Mouse (Mus musculus) urinary bladder, postnatal 10 days (tissue): Measurements from ENCODE around the gene Amfr.
"Not testable (repeated sequence)": the region's sequence is repeated elsewhere in the genome, so short reads cannot be mapped to it uniquely, and the experiment has no call there.

Experiments
- DNase-seq: peaks from one replicate; pipeline ENCODE4 v3.0.0; 2022; ENCODE audit warnings: low spot score

Amfr gene

GRCm38 (mm10) chr8:94012013-94012951 is at the start of gene Amfr:
Amfr (minus strand) TSS chr8:94012842.
- DNase-seq = no peak

- no peak for DNase-seq
Measured at GRCm38 (mm10) chr8:94057157-94057854, 44.7 kb upstream of the Amfr start.

DNA sequence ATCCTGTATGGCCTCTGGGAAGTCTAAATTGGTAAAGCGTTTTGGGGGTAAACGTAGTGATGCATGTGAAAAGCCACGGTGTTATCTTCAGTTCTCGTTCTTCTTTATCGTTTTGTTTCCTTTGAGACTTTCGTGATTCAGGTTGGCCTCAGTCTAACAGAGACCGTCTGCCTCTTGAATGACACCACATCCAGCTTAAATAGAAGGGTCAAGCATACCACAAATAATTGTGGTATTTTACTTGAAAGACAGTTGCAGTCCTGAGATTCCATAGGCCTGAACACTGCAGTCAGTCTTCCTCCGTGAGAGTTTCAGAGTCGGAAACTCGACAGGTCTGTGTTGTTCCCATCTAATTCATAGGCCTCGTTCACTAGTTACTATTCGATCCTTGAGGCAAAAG is 40.1 kb upstream of the Amfr start:
- no peak for DNase-seq

DNA sequence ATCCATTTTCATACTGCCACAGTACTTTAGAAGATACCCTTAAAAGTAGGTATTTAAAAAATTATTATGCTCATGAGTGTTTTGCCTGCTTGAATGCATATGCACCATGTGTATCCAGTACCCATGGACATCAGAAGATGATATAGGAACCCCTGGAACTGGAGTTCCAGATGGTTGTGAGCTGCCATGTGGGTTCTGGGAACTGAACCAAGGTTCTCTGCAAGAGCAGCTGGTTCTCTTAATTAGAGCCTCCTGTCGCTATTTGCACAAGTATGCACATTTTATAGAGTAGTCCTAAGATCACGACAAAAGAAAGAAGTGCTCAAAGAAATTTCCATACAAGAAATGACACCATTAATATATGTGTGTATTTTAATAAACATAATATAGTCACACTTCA is 35.2 kb upstream of the Amfr start:
- DNase-seq = no peak

- DNase-seq = no peak
Measured at GRCm38 (mm10) chr8:94037806-94038205, 25.2 kb upstream of the Amfr start.

DNA sequence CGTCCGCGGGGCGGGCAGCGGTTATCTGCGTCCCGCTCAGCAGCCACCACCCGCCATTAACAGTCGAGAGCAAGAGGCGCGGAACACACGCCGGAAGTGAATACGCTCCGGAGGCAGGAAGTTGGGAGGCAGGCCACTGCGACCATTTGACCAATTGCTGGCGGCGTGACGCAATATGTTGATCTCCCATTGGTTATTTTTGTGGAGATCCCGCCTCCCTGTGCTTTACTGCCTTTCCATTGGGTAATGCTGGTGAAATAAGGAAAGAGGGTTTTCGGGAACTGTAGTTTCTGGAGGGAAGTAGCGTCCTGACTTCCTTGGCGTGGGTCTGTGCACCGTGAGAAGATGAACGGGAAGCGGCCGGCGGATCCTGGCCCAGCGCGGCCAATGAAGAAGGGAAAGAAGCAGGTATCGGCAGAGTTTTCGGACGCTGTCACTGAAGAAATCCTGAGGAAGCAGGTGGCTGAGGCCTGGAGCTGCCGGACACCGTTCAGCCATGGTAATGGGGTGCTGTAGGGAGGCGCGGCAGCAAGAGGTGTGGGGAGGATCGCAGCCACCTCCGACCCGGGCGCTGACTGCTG is 24.4 kb upstream of the Amfr start, which contains the start of the genes Nudt21 and Ogfod1:
Gene Nudt21 (minus strand): TSS at position 88 of the 581 bp plus-strand sequence.
Gene Ogfod1 (plus strand): TSS at position 255 of the 581 bp plus-strand sequence.
- peak; percentile 69 for DNase-seq

DNA sequence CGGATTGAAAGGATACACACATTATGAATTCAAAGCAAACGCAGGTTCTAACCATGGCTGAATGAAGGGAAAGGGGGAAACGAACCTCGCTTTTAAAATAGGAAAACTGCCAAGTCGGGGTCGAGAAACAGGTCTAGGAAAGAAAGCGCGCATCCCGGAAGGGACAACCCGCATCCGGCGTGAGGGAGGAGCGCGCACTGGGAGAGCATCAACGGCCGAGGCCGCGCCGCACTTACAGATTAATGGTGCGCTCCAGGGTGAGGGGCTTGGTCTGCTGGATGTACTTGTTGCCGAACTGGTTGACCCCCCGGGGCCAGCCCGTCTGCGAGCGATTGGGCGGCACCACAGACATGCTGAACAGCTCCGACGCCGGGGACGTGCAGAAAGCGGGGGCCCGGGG is 23.9 kb upstream of the Amfr start:
- DNase-seq = not testable (repeated sequence)

DNA sequence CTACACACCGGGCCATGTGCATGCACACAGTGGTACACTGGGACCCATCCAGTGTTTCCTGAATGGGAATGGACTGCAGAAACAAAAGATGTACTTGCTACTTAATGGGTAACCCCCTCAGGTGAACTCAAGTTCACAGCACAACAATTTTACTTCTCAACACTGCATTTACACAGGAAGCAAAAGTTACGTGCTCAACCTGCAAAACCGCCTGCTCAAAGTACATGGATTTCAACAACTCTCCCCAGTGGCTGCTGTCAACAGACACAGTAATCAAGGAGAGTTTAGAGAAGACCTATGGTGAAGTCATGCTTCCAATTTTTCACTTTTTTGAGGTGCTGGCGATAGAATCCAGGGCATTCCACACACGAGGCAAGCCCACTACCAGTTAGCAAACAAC is 22.6 kb upstream of the Amfr start:
- no peak for DNase-seq

DNA sequence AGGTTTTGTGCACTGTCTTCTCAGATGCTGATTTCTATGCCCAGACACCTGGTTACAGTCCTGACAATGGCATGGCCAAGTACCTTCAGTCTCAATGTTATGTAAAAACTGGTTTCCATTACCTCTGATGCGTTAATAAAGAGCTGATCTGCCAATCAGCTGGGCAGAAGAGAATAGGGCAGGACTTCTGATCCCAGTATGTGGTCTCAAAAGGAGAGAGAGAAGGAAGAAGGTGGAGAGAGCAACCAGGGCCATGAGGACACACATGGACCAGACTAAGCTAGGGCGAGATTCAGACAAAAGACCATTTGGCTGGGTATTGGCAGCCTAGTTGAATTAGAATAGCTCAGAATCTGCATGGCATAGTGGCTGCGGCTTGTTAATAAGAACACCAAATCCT is 21.0 kb upstream of the Amfr start:
- DNase-seq = no peak

DNA sequence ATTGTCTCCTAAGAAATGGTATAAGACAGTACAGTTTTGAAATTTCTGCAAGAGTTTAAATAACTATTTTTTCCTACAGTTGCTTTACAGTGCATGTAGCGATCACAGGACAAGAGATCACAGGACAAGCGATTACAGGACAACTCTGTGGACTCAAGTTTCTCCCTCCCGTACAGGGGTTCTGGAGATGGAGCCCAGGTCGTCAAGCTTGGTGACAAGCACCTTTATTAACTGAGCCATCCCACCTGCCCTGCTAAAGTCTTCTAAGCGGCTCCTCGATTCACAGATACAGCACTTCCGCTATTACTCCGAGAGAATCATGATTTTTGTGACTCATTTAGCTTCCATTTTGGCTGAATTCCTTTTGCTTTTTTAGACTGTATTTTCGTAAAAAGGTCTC is 17.1 kb upstream of the Amfr start:
- DNase-seq = no peak

DNA sequence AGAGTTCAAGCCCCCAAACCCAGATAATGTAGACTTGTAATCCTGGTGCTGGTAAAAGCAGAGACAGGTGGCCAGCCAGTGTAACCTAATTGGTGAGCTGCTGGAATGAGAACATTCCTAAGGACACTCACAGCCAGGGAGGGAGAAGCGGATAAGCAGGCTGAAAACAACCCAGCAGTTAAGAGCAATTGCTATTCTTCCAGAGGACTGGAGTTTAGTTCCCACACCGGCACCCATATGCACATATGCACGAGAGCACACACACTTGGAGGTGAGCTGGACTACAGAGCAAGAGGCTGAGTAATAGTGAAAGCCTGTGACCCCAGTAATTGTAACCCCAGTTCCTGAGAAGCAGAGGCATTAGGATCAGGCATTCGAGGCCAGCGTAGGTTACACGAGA is 11.3 kb upstream of the Amfr start:
- no peak for DNase-seq

DNA sequence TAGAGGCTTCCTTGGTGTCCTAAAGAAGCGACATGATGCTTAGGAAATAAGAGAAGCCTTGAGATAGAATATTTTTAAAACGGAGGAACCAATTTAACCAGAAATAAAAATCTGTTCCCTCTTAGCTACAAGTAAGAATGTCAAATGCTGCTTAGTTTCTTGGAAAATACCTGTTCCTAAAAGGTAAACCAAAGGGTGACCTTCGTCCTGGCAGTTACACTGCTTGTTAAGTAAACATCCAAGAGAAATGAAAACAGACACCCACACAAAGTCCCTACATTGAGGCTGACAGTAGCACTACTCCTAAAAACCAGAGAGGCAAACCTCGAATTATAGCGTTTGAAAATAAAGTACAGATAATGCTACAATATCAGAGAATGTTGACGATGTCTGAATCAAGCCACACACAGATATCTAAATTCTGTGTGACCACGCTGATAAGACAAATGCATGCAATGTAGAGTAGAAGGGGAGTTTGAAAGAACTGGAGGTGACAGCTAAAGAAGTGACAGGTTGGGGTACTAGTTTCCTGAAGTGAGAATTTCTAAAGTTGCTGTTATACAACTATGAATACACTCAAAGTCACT is 477 bp upstream of the Amfr start:
- DNase-seq = no peak

- no peak for DNase-seq
Measured at GRCm38 (mm10) chr8:94011076-94012012, 1.3 kb downstream of the Amfr start.

- DNase-seq = no peak
Measured at GRCm38 (mm10) chr8:94010101-94010705, 2.4 kb downstream of the Amfr start.

DNA sequence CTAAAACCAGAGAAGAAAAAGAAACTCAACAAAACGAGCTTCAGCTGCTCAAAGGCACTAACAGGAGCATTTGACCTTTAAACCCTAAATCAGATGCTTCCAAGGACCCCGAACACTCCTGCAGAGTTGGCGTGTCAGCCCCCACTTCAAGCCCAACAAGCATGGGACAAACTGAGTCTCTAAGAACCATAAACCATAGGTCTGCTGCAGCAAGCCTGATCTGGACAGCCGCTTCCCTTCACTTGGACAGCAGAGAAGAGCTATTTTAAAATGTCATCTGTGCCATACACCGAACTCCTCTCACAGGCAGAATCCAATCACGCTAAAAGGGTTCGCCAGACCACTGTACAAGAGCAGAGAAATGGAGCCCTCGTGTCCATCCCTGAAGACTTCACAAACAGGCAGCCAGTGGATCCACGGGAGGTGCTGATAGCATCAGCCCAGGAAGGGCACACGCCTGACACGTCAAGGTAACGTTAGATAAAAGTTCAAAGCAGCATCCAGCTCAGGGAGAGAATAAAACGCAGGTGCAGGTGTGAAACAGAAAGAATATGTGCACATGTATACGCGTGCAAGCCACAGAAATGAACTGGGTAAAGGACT is 3.3 kb downstream of the Amfr start:
- no peak for DNase-seq

- DNase-seq = no peak
Measured at GRCm38 (mm10) chr8:94004139-94004538, 8.5 kb downstream of the Amfr start.

DNA sequence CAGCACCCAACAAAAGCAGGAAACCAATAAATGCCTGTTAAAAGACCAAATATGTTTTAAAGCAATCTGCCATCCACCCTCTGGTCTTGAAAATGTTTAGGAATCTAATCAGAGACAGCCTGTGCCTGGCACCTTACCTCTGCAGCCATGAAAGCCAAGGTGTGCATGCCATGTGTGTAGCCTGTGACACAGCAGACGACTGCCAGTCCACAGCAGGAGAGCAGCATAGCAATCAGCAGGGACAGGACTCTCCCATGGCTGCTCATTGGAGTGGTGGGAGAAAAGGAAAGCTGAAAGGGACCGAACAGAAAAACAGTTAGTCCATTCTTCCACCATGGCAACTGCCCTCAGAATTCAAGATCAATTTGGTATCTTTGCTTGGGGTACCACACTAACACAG is 13.7 kb downstream of the Amfr start:
- no peak for DNase-seq

GRCm38 (mm10) chr8:93989739-93990138 is 22.9 kb downstream of the Amfr start:
- no peak for DNase-seq

DNA sequence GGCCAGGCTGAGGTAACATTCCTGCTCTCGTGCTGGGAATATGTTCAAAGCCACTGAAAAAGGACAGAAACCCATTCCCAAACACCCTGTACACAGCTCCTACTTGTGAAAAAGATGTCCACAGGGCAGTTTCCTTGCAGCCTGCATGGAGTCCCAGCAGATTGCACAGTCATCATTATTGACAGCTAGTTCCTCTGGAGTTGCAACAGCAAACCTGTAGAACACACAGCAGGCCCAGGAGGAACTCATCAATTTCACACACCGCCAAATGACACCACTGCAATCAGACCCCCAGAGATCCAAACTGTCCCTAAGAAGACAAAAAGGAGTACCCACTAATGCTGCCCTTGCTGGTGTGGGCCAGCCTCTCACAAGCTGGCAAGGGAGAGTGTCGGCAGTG is 27.9 kb downstream of the Amfr start:
- DNase-seq = no peak

- no peak for DNase-seq
Measured at GRCm38 (mm10) chr8:93983827-93984226, 28.8 kb downstream of the Amfr start.
